Mouse (Mus musculus) erythroid progenitor cell, adult 5-6 weeks (primary cell): ENCODE data around the gene Slc25a26. TPM values are rescaled to one million over a fixed set of nuclear protein-coding genes. Genes with fewer than 3 reads are reported as not detected.
A peak's percentile ranks its signal among the peaks of the same experiment; 100 is the strongest.

Experiments
- ATAC-seq: replicated peaks from 2 replicates; pipeline ENCODE4 v1.8.0; 2016; ENCODE audit warnings: moderate number of reproducible peaks, mild to moderate bottlenecking, moderate TSS enrichment, inconsistent platforms; ENCODE audit not compliant: poor library complexity, low FRiP score, severe bottlenecking
- total RNA-seq, 2 experiments: library from RNA; stranded (forward) in 1 of 2; stranded (reverse) in 1 of 2; fragments of 150-400 nt in 1 of 2; fragments of 186-747, 209-891 nt in 1 of 2; gene quantifications; 2 replicates each; pipeline versions ENCODE4 v1.2.3 to v1.2.4; 2015 to 2017; ENCODE audit warnings: low replicate concordance in 2 of 2

Gene Slc25a26
- total RNA-seq (2015; ENCODE audit: low replicate concordance) = 1.7 TPM in 1 of 2 replicates, not detected in the other
- total RNA-seq (2017; ENCODE audit: low replicate concordance) = 1.2 TPM in 1 of 2 replicates, not detected in the other

- ATAC-seq = peak; percentile 85
Measured at GRCm38 (mm10) chr6:94499897-94500623, at the start of gene Slc25a26. Gene Slc25a26 (plus strand): TSS chr6:94500331.

GRCm38 (mm10) chr6:94464037-94464891 lies 35.9 kb upstream of the Slc25a26 start:
- no peak for ATAC-seq

DNA sequence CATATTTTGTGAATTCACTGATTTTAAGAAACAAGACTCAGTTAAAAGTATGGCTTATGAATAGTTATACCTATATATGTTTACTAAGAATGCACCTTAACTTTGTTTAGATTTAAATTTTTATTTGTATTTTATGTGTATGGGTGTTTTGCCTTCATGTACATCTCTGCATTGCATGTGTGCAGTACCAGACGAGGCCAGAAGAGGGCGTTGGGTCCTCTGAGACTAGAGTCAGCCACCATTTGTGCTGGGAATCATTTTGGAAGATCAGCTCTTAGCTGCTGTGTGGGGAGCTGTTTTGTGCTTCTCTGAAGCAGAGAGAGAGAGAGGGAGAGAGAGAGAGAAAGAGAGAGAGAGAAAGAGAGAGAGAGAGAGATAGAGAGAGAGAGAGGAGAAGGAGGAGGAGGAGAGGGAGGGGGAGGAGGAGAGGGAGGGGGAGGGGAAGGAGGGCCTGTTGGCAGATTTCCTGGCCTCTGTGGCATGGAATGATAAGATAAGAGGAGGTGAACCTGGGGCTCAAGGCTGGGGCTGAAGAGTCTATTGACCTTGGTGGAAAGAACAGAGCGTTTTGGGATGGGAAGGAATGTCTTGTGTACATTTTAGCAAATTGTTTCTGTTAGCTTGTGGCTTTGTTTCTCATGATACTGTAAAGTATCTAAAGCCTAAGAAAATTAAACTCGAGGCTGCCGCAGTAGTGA lies 33.5 kb upstream of the Slc25a26 start:
- no peak for ATAC-seq

DNA sequence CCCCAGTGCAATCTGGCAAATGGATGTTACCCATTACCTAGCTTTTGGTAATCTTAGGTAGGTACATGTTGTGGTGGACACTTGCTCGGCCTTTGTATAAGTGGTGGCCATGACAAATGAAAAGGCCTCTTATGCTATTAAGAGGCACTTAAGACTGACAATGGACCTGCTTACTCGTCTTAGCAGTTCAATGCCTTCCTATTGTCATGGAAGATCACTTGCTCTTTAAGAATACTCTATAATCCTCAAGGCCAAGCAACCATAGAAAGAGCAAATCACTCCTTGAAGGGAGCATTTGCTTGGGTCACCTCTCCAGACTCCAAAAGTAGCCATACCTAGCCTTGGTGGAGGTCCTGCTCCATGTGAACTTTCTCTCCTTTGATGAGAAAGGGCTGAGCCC lies 7.4 kb upstream of the Slc25a26 start:
- no peak for ATAC-seq

DNA sequence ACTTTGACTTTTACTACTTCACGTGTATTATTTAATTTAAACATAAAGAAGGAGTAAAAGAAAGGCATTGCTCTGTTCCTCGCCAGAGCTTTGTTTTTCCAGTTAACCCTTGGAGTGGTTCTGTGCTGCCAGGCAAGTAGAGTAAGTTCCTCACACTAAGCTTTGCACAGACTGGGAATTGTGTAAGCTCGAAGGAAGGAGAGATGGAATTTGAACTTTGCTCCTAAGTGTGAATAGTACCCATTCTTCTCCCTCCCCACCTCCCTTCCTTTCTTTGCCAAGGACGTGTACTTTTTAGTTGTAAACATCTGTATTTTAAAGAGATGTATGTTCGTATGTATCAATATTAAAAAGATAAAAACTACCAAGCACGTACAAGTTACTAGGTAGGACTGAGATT lies 3.8 kb downstream of the Slc25a26 start:
- ATAC-seq = no peak

GRCm38 (mm10) chr6:94507921-94508320 lies 7.8 kb downstream of the Slc25a26 start:
- ATAC-seq = no peak

DNA sequence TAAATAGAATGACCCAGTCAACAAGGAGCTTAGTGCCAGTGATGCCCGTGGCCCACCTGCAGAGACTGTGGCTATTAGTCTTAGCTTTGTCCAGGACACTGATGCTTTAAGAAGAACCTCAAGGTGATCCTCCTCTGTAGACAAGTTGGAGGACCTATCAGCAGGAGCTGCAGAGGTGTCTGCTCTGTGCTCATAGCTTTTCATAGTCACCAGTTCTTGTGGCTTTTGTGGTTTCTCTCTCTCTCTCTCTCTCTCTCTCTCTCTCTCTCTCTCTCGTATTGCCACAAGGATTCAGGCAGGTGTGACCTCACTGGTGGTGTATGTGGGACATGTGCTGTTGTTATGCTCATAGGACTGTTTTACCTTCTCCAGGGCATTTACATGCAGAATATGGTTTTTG lies 8.7 kb downstream of the Slc25a26 start:
- ATAC-seq = no peak

GRCm38 (mm10) chr6:94509220-94509619 lies 9.1 kb downstream of the Slc25a26 start:
- ATAC-seq = no peak

- ATAC-seq = no peak
Measured at GRCm38 (mm10) chr6:94518171-94518570, 18.0 kb downstream of the Slc25a26 start.

GRCm38 (mm10) chr6:94524335-94524734 lies 24.2 kb downstream of the Slc25a26 start:
- ATAC-seq = no peak

DNA sequence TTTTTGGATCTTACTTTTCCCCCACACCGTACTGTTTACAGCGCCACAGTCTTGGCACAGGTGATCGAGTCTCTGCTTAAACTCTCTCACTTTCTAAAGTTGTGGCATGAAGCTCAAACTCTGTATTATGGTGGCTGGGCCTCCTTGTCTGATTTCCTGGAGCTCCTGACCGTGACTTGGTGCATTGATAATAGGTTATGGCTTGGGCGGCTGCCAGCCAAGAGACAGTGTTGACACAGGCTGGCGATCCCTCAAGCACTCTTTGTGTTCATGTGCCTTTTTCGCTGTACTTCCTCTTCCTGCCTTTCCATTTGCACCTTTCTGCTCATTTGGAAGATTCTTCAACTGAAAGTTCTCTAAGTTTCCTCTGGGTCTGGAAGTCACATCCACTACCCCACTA lies 30.6 kb downstream of the Slc25a26 start:
- ATAC-seq = no peak

DNA sequence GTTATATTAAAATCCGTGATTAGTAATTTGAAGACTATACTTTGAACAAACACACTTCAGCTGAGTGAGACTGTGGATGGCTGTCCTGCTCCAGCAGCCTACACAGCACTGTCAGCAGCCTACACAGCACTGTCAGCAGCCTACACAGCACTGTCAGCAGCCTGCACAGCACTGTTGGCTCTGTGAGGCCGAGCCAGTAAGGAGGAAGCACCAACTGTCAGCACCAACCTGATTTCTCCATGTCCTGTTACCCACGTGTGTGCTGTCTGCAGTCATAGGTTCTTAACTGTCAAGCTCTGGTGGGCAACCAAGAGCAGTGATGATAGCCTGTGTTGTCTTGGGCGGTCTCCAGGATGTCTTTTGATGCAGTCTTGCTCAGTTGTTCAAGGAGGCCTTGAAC lies 32.0 kb downstream of the Slc25a26 start:
- ATAC-seq = no peak

DNA sequence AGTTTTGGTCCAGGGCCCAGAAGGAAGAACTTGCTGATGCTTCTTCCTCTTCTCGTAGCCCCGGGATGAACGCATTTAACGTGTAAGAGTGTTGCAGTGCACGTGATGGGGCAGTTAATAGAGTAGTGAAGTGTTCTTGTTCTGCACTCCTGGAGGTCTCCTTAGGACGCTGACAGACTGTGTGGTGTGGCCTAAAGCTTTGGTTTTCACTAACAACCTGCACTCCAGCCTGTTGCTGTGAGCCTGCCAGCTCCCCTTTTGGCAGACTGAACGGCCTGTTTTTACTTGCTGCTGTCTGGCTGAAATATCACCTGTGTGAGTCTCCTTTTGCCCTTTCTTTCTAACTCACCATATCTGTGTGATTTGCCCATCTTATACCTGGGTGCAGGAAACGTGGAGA lies 36.3 kb downstream of the Slc25a26 start:
- ATAC-seq = no peak

- no peak for ATAC-seq
Measured at GRCm38 (mm10) chr6:94537652-94538051, 37.5 kb downstream of the Slc25a26 start.

DNA sequence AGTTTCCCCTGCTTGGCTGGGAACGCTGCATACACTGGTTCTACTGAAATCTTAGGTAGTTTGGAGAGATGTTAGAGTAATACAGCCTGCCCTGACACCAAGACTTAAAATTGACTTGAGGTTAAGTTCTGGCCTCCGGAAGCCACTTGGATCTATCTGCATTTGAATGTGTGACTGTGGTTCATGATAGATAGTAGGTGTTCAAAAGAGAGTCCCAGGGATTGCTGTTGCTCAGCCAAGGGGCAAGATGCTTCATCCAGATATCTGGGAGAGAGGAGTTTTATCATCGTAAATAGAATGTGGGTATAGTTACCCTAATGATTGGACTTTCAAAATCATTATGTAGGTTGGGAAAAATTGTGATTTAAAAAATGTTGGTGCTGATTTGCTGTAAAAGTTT lies 40.0 kb downstream of the Slc25a26 start:
- no peak for ATAC-seq

DNA sequence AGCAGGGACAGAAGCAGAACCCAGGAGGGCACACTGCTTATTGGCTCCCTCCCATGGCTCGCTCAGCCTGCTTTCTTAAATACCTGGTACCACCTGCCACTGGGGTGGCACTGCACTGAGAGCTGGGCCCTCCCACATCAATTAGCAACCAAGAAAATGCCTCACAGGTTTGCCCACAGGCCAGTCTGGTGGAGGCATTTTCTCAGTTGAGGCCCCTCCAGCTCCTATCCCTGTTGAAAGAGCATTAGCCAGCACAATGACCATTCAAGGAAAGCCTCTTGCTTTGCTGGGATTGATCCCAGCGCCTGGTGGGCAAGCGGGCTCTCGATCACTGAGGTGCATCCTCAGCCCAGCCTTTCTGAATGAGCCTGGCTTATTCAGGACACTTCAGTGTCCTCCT lies 40.5 kb downstream of the Slc25a26 start:
- ATAC-seq = no peak

DNA sequence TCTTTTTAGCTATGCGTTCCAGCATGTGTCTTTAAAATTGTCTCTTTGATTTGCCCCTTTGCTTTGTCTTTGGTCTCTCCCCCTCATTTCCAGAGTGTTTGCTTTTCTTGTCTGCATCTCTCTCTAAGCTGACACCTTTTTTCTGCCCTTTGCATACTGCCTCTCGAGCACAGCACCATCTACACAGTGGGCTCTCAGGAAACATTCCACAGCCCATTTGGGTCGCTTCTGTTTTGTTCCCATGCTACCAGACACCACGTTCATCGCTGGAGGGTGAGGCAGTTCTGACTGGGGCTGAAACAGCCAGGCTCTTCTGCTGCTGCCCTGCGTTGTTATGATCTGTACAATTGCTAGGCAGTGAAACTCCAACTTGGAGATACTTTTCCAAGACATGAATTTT lies 41.0 kb downstream of the Slc25a26 start:
- ATAC-seq = no peak

DNA sequence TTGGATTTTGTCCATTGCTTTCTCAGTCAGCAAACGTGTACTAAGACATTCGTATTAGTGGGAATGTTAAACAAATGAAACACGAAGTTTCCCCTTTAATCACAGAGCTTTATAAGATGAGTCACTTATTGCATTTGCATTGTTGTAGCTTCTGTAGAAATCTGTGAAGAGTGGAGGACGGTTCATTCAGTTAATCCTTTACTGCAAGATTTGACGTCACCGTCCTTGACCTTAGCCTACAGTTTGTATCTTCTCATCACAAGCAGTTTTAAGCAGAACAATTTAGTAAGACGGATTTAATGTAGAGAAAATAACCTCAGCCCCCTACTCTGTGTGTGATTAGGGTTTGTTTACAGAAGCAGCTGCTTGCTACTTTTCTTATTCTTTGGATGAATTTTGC lies 41.7 kb downstream of the Slc25a26 start:
- no peak for ATAC-seq

- no peak for ATAC-seq
Measured at GRCm38 (mm10) chr6:94543902-94544840, 44.0 kb downstream of the Slc25a26 start.
